Mouse (Mus musculus): ENCODE measurements around the gene Fgfr2.
"Not testable (repeated sequence)": the region's sequence is repeated elsewhere in the genome, so short reads cannot be mapped to it uniquely, and the experiment has no call there.

Gene Fgfr2

GRCm38 (mm10) chr7:133120221-133120751, 2.9 kb downstream of the Fgfr2 start:
- no peak for DNase-seq

GRCm38 (mm10) chr7:133117815-133118214, 5.3 kb downstream of the Fgfr2 start:
- no peak for DNase-seq

GRCm38 (mm10) chr7:133116542-133116941, 6.6 kb downstream of the Fgfr2 start:
- DNase-seq = no peak

- DNase-seq = peak; percentile 29 to 47
Observed at GRCm38 (mm10) chr7:133115886-133116285, 7.3 kb downstream of the Fgfr2 start.

- peak in 1 of 2 experiments; percentile 54 for DNase-seq
Observed at GRCm38 (mm10) chr7:133114847-133115470, 8.2 kb downstream of the Fgfr2 start.

GRCm38 (mm10) chr7:133113185-133113895, 9.8 kb downstream of the Fgfr2 start:
- DNase-seq = no peak

- DNase-seq = peak in 1 of 2 experiments; percentile 48
Observed at GRCm38 (mm10) chr7:133112351-133112831, 10.8 kb downstream of the Fgfr2 start.

- DNase-seq = no peak
Observed at GRCm38 (mm10) chr7:133109442-133109841, 13.7 kb downstream of the Fgfr2 start.

GRCm38 (mm10) chr7:133108695-133109094, 14.5 kb downstream of the Fgfr2 start:
- no peak for DNase-seq

- no peak for DNase-seq
Observed at GRCm38 (mm10) chr7:133102578-133102977, 20.6 kb downstream of the Fgfr2 start.

- DNase-seq = no peak
Observed at GRCm38 (mm10) chr7:133101070-133101469, 22.1 kb downstream of the Fgfr2 start.

GRCm38 (mm10) chr7:133100178-133100577, 23.0 kb downstream of the Fgfr2 start:
- no peak for DNase-seq

- no peak for DNase-seq
Observed at GRCm38 (mm10) chr7:133099266-133099665, 23.9 kb downstream of the Fgfr2 start.

- DNase-seq = peak; percentile 55 to 65
Observed at GRCm38 (mm10) chr7:133098118-133098793, 24.9 kb downstream of the Fgfr2 start.

- DNase-seq = not testable (repeated sequence)
Observed at GRCm38 (mm10) chr7:133095610-133096009, 27.5 kb downstream of the Fgfr2 start.

GRCm38 (mm10) chr7:133094711-133095495, 28.2 kb downstream of the Fgfr2 start:
- DNase-seq = no peak

GRCm38 (mm10) chr7:133094161-133094560, 29.0 kb downstream of the Fgfr2 start:
- DNase-seq = no peak

- DNase-seq = no peak
Observed at GRCm38 (mm10) chr7:133093731-133094130, 29.4 kb downstream of the Fgfr2 start.

- no peak for DNase-seq
Observed at GRCm38 (mm10) chr7:133090641-133091040, 32.5 kb downstream of the Fgfr2 start.

GRCm38 (mm10) chr7:133089621-133090260, 33.4 kb downstream of the Fgfr2 start:
- no peak for DNase-seq

GRCm38 (mm10) chr7:133088830-133089261, 34.3 kb downstream of the Fgfr2 start:
- peak; percentile 80 to 88 for DNase-seq

- DNase-seq = no peak
Observed at GRCm38 (mm10) chr7:133088411-133088810, 34.7 kb downstream of the Fgfr2 start.
